Comparison of ENCODE assay signal across 7 mouse cellular contexts in the genomic region with DNA sequence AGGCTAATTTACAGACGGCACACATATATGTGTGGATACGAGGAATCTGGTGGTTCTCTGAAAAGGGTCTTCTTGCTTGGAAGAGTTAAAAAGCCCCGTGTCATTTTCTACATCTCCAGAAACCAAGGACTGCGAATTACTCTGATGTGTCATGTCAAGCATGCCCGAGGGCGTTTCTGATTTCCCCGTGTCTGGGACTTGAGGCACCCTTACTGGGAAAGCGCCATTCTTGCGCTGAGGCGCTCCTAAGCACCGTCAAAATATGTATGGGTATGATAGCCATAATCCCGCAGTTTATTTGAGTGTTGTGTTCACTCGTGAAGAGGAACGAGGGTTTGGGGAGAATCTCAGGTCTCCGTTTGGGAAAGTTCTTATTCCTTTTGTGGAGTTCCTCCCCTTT. TPM values are rescaled to one million over a fixed set of nuclear protein-coding genes. Genes with fewer than 3 reads are reported as not detected.
A peak's percentile ranks its signal among the peaks of the same experiment; 100 is the strongest.
DNase-seq lines count a peak whose midpoint lies in the region; ATAC-seq lines count a peak whose summit lies in the region.

No protein-coding gene starts in this region.

- DNase-seq in right cerebral cortex, postnatal 4 days = peak; percentile 11
- DNase-seq in right cerebral cortex, postnatal 36 days (ENCODE audit: low spot score in 2 of 2) = no peak
- DNase-seq in c-Kit-positive CD71-positive TER-119-positive erythroid progenitor cells, embryonic 14.5 days (ENCODE audit: low spot score) = peak; percentile 56
- no peak for DNase-seq in layer of hippocampus, postnatal 36 days

- no peaks in the 10 kb centered on the region for H3K36me3 ChIP-seq in forebrain, embryonic 15.5 days
- 0 out of 2 replicates have a peak, but pooled peaks cover 4% of the 10 kb centered on the region for H3K36me3 ChIP-seq in limb, embryonic 13.5 days
- H3K36me3 ChIP-seq in midbrain, embryonic 16.5 days (ENCODE audit: control insufficient read depth, insufficient read depth, low read length) = no peaks in the 10 kb centered on the region

- peak; percentile 51 for ATAC-seq in forebrain, embryonic 15.5 days (replicated peaks)
- peak; percentile 9; the same call in 1 of the 2 replicates for ATAC-seq in limb, embryonic 13.5 days (ENCODE audit: low FRiP score, low read depth)
- ATAC-seq in midbrain, embryonic 16.5 days = peak; percentile 29

- peaks cover 38% of the 10 kb centered on the region for H3K4me1 ChIP-seq in forebrain, embryonic 15.5 days
- peaks cover 22% of the 10 kb centered on the region for H3K4me1 ChIP-seq in limb, embryonic 13.5 days
- H3K4me1 ChIP-seq in midbrain, embryonic 16.5 days (ENCODE audit: control insufficient read depth, insufficient read depth, low read length) = peaks cover 22% of the 10 kb centered on the region

- peak overlapping the region; percentile 89 for H3K4me3 ChIP-seq in forebrain, embryonic 15.5 days
- H3K4me3 ChIP-seq in limb, embryonic 13.5 days = peak overlapping the region; percentile 77
- peak overlapping the region; percentile 91 for H3K4me3 ChIP-seq in midbrain, embryonic 16.5 days (ENCODE audit: low read depth, low read length)

- peak overlapping the region; percentile 3; the same call in 1 of the 2 replicates for H3K27ac ChIP-seq in forebrain, embryonic 15.5 days (replicated peaks)
- peak overlapping the region; percentile 56 for H3K27ac ChIP-seq in limb, embryonic 13.5 days
- peak overlapping the region; percentile 43 for H3K27ac ChIP-seq in midbrain, embryonic 16.5 days (ENCODE audit: low read length)

- WGBS in forebrain, embryonic 15.5 days = 8% methylated on average over 15 of the region's 15 CpGs
- WGBS in limb, embryonic 13.5 days = 6% methylated on average over 15 of the region's 15 CpGs
- 7% methylated on average over 15 of the region's 15 CpGs for WGBS in midbrain, embryonic 16.5 days

- H3K27me3 ChIP-seq in forebrain, embryonic 15.5 days = no peaks in the 10 kb centered on the region
- no peaks in the 10 kb centered on the region for H3K27me3 ChIP-seq in limb, embryonic 13.5 days
- no peaks in the 10 kb centered on the region for H3K27me3 ChIP-seq in midbrain, embryonic 16.5 days (ENCODE audit: control insufficient read depth, insufficient read depth, low read depth, low read length)

- no peaks in the 10 kb centered on the region for H3K9me3 ChIP-seq in forebrain, embryonic 15.5 days
- no peaks in the 10 kb centered on the region for H3K9me3 ChIP-seq in limb, embryonic 13.5 days
- H3K9me3 ChIP-seq in midbrain, embryonic 16.5 days (replicated peaks; ENCODE audit: control insufficient read depth, low read length, poor library complexity, severe bottlenecking) = no peaks in the 10 kb centered on the region

- H3K4me2 ChIP-seq in forebrain, embryonic 15.5 days (replicated peaks) = peak overlapping the region; percentile 76
- peak overlapping the region; percentile 75 for H3K4me2 ChIP-seq in limb, embryonic 13.5 days (replicated peaks)
- H3K4me2 ChIP-seq in midbrain, embryonic 16.5 days (ENCODE audit: low read length) = peak overlapping the region; percentile 77

- peak overlapping the region; percentile 75 for H3K9ac ChIP-seq in forebrain, embryonic 15.5 days (replicated peaks)
- H3K9ac ChIP-seq in limb, embryonic 13.5 days = peak overlapping the region; percentile 81
- peak overlapping the region; percentile 69 for H3K9ac ChIP-seq in midbrain, embryonic 16.5 days (ENCODE audit: low read depth, low read length)

RNA-seq across cellular contexts. Expression of a gene that starts 0.4 kb away (rescaled TPM):
- polyA plus RNA-seq in forebrain, embryonic 15.5 days (2015; fragmentation: Nextera tagmentation; extraction: Ambion mirVana) = 9.5 and 12.7 TPM in 2 replicates
- 8.2 and 13.4 TPM in 2 replicates for polyA plus RNA-seq in limb, embryonic 13.5 days (2015; fragmentation: Nextera tagmentation; extraction: Ambion mirVana)
- 11.6 and 13.4 TPM in 2 replicates for polyA plus RNA-seq in midbrain, embryonic 16.5 days (2015; fragmentation: Nextera tagmentation; extraction: Ambion mirVana)
- 1 to 10 TPM; 4.8 to 5.7 TPM for total RNA-seq in layer of hippocampus, postnatal 36 days (2021)

RNA-seq across cellular contexts. Expression of a gene that starts 0.6 kb away (rescaled TPM):
- 63.3 and 65.1 TPM in 2 replicates for polyA plus RNA-seq in forebrain, embryonic 15.5 days (2015; fragmentation: Nextera tagmentation; extraction: Ambion mirVana)
- polyA plus RNA-seq in limb, embryonic 13.5 days (2015; fragmentation: Nextera tagmentation; extraction: Ambion mirVana) = 85.7 and 96.2 TPM in 2 replicates
- polyA plus RNA-seq in midbrain, embryonic 16.5 days (2015; fragmentation: Nextera tagmentation; extraction: Ambion mirVana) = 37.8 and 47.3 TPM in 2 replicates
- total RNA-seq in layer of hippocampus, postnatal 36 days (2021) = 100 to 1,000 TPM; 101 to 112 TPM

RNA-seq across cellular contexts. Expression of a gene that starts 27.1 kb away (rescaled TPM):
- 0.24 and 0.47 TPM in 2 replicates for polyA plus RNA-seq in forebrain, embryonic 15.5 days (2015; fragmentation: Nextera tagmentation; extraction: Ambion mirVana)
- polyA plus RNA-seq in limb, embryonic 13.5 days (2015; fragmentation: Nextera tagmentation; extraction: Ambion mirVana) = 0.29 and 0.68 TPM in 2 replicates
- 0.21 and 0.35 TPM in 2 replicates for polyA plus RNA-seq in midbrain, embryonic 16.5 days (2015; fragmentation: Nextera tagmentation; extraction: Ambion mirVana)
- total RNA-seq in layer of hippocampus, postnatal 36 days (2021) = not detected

RNA-seq across cellular contexts. Expression of a gene that starts 27.6 kb away (rescaled TPM):
- polyA plus RNA-seq in forebrain, embryonic 15.5 days (2015; fragmentation: Nextera tagmentation; extraction: Ambion mirVana) = 165 and 167 TPM in 2 replicates
- polyA plus RNA-seq in limb, embryonic 13.5 days (2015; fragmentation: Nextera tagmentation; extraction: Ambion mirVana) = 160 and 162 TPM in 2 replicates
- 138 and 144 TPM in 2 replicates for polyA plus RNA-seq in midbrain, embryonic 16.5 days (2015; fragmentation: Nextera tagmentation; extraction: Ambion mirVana)
- 10 to 100 TPM; 87.9 to 90.5 TPM for total RNA-seq in layer of hippocampus, postnatal 36 days (2021)

Comparison
In these comparisons a context has a peak if more than half of its experiments do, and no peak if none do; other contexts are left out.
1. DNase-seq: peak in right cerebral cortex, postnatal 4 days (single experiment) and c-Kit-positive CD71-positive TER-119-positive erythroid progenitor cells, embryonic 14.5 days (single experiment); none in right cerebral cortex, postnatal 36 days (0 of 2) and layer of hippocampus, postnatal 36 days (0 of 2).
2. H3K27ac ChIP-seq: peak in every context shown above with its lines; median percentile 56 in limb, embryonic 13.5 days; 43 in midbrain, embryonic 16.5 days; 3 in forebrain, embryonic 15.5 days.
3. Peak in every context shown above with its lines, with median percentiles within 50 percentile points of each other: ATAC-seq, H3K4me2 ChIP-seq, H3K4me3 ChIP-seq and H3K9ac ChIP-seq.